Mouse (Mus musculus) cortical plate, adult 2 months (tissue): ENCODE results near the gene Crocc2.

Source experiments
- CTCF ChIP-seq: fragments of 200-500 bp; IDR thresholded peaks from 2 replicates; pipeline ENCODE4 v1.5.1; 2011; ENCODE audit warnings: mild to moderate bottlenecking, control low read depth, low read length; ENCODE audit not compliant: insufficient read depth; ENCODE audit errors: extremely low read depth
- POLR2A ChIP-seq: fragments of 200-500 bp; IDR thresholded peaks from 2 replicates; pipeline ENCODE4 v1.6.1; 2011; ENCODE audit warnings: mild to moderate bottlenecking, low read length, control low read depth; ENCODE audit not compliant: insufficient read depth; ENCODE audit errors: extremely low read depth

DNA sequence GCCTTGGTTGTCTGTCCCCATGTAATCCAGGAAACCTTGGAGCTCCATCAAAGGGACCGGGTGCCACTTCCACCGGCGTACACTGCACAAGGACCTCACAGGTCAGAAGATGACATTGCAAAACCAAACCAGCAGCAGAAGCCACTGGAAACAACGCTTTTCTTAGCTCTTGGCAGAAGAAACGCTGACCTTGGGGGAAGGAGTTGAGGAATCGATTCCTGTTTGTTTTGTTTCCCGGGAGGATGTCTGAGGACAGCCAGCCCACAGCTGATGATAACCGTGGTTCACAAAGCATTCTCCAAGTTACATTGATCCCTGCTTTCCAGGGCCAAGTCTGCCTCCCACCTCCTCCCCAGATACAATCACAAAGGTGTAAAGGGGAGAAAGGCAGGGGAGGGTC lies 44.5 kb upstream of the Crocc2 start:
- TF ChIP-seq CTCF (no peak), POLR2A (no peak)
